Mouse (Mus musculus): ENCODE results near the gene Mcee. TPM values are rescaled to one million over a fixed set of nuclear protein-coding genes. Genes with fewer than 3 reads are reported as not detected.

Mcee gene
- polyA plus RNA-seq, 1 experiment from 2014 or later: 114 TPM

- peak overlapping the region; percentile 37; the same call in 1 of the 2 replicates for H3K27ac ChIP-seq (ENCODE audit: low read length)
- WGBS: 70% methylated on average over 3 of the region's 3 CpGs
- H3K4me3 ChIP-seq (ENCODE audit: low read length): no peak overlapping the region
- H3K4me2 ChIP-seq (ENCODE audit: low read depth, low read length): no peak overlapping the region
- peaks cover 11% of the 10 kb centered on the region; the same call in 1 of the 2 replicates for H3K36me3 ChIP-seq (ENCODE audit: control insufficient read depth, insufficient read depth, low read length)
- peak; percentile 84 for ATAC-seq
- no peaks in the 10 kb centered on the region for H3K9me3 ChIP-seq (ENCODE audit: control insufficient read depth, low read length)
- no peak overlapping the region for H3K9ac ChIP-seq (ENCODE audit: low read depth, low read length)
- H3K4me1 ChIP-seq (ENCODE audit: control insufficient read depth, insufficient read depth, low read length): 0 out of 2 replicates have a peak, but pooled peaks cover 8% of the 10 kb centered on the region
- no peaks in the 10 kb centered on the region for H3K27me3 ChIP-seq (replicated peaks; ENCODE audit: control insufficient read depth, insufficient read depth, low read length)
Observed at GRCm38 (mm10) chr7:64360586-64360945, 31.8 kb upstream of the Mcee start.

GRCm38 (mm10) chr7:64365863-64366262 is 26.5 kb upstream of the Mcee start:
- Histone ChIP-seq H3K27me3 (replicated peaks; ENCODE audit: control insufficient read depth, insufficient read depth, low read length) (no peaks in the 10 kb centered on the region), H3K9me3 (ENCODE audit: control insufficient read depth, low read length) (no peaks in the 10 kb centered on the region), H3K9ac (ENCODE audit: low read depth, low read length) (no peak overlapping the region), H3K27ac (ENCODE audit: low read length) (no peak overlapping the region), H3K36me3 (ENCODE audit: control insufficient read depth, insufficient read depth, low read length) (peaks cover 6% of the 10 kb centered on the region), H3K4me1 (ENCODE audit: control insufficient read depth, insufficient read depth, low read length) (0 out of 2 replicates have a peak, but pooled peaks cover under 1% of the 10 kb centered on the region), H3K4me3 (ENCODE audit: low read length) (no peak overlapping the region), H3K4me2 (ENCODE audit: low read depth, low read length) (no peak overlapping the region)
- WGBS: 88% methylated on average over 5 of the region's 5 CpGs
- no peak for ATAC-seq

GRCm38 (mm10) chr7:64369841-64370240 is 22.6 kb upstream of the Mcee start:
- no peak overlapping the region for H3K4me2 ChIP-seq (ENCODE audit: low read depth, low read length)
- H3K4me3 ChIP-seq (ENCODE audit: low read length): no peak overlapping the region
- no peak overlapping the region for H3K27ac ChIP-seq (ENCODE audit: low read length)
- WGBS: 86% methylated on average over 6 of the region's 6 CpGs
- no peaks in the 10 kb centered on the region for H3K27me3 ChIP-seq (replicated peaks; ENCODE audit: control insufficient read depth, insufficient read depth, low read length)
- H3K36me3 ChIP-seq (ENCODE audit: control insufficient read depth, insufficient read depth, low read length): no peaks in the 10 kb centered on the region; the same call in none of the 2 replicates
- H3K9ac ChIP-seq (ENCODE audit: low read depth, low read length): no peak overlapping the region
- ATAC-seq: no peak
- peaks cover 6% of the 10 kb centered on the region for H3K4me1 ChIP-seq (ENCODE audit: control insufficient read depth, insufficient read depth, low read length)
- H3K9me3 ChIP-seq (ENCODE audit: control insufficient read depth, low read length): no peaks in the 10 kb centered on the region

- no peak for ATAC-seq
- Histone ChIP-seq H3K4me2 (ENCODE audit: low read depth, low read length) (no peak overlapping the region), H3K4me3 (ENCODE audit: low read length) (no peak overlapping the region), H3K36me3 (ENCODE audit: control insufficient read depth, insufficient read depth, low read length) (peaks cover 8% of the 10 kb centered on the region), H3K27me3 (replicated peaks; ENCODE audit: control insufficient read depth, insufficient read depth, low read length) (no peaks in the 10 kb centered on the region), H3K9ac (ENCODE audit: low read depth, low read length) (no peak overlapping the region), H3K9me3 (ENCODE audit: control insufficient read depth, low read length) (no peaks in the 10 kb centered on the region), H3K4me1 (ENCODE audit: control insufficient read depth, insufficient read depth, low read length) (peaks cover 6% of the 10 kb centered on the region), H3K27ac (ENCODE audit: low read length) (no peak overlapping the region)
- 88% methylated on average over 23 of the region's 23 CpGs for WGBS
Observed at GRCm38 (mm10) chr7:64371940-64372878, 20.2 kb upstream of the Mcee start.

- H3K9ac ChIP-seq (ENCODE audit: low read depth, low read length): peak overlapping the region; percentile 91
- peak overlapping the region; percentile 98 for H3K27ac ChIP-seq (ENCODE audit: low read length)
- no peaks in the 10 kb centered on the region for H3K27me3 ChIP-seq (replicated peaks; ENCODE audit: control insufficient read depth, insufficient read depth, low read length)
- H3K4me1 ChIP-seq (ENCODE audit: control insufficient read depth, insufficient read depth, low read length): peaks cover 6% of the 10 kb centered on the region
- H3K4me2 ChIP-seq (ENCODE audit: low read depth, low read length): peak overlapping the region; percentile 75
- no peaks in the 10 kb centered on the region for H3K9me3 ChIP-seq (ENCODE audit: control insufficient read depth, low read length)
- ATAC-seq: peak; percentile 39
- peaks cover 13% of the 10 kb centered on the region for H3K36me3 ChIP-seq (ENCODE audit: control insufficient read depth, insufficient read depth, low read length)
- H3K4me3 ChIP-seq (ENCODE audit: low read length): peak overlapping the region; percentile 78
- 8% methylated on average over 18 of the region's 18 CpGs for WGBS
Observed at GRCm38 (mm10) chr7:64373147-64373829, 19.1 kb upstream of the Mcee start.

- Histone ChIP-seq H3K4me2 (ENCODE audit: low read depth, low read length) (peak within 1 kb of the TSS; percentile 75), H3K4me3 (ENCODE audit: low read length) (peak within 1 kb of the TSS; percentile 78), H3K36me3 (ENCODE audit: control insufficient read depth, insufficient read depth, low read length) (peaks cover 16% of the 10 kb centered on the region; the same call in 1 of the 2 replicates), H3K27me3 (replicated peaks; ENCODE audit: control insufficient read depth, insufficient read depth, low read length) (no peaks in the 10 kb centered on the region), H3K9me3 (ENCODE audit: control insufficient read depth, low read length) (no peaks in the 10 kb centered on the region), H3K27ac (ENCODE audit: low read length) (peak within 1 kb of the TSS; percentile 98), H3K9ac (ENCODE audit: low read depth, low read length) (peak within 1 kb of the TSS; percentile 91), H3K4me1 (ENCODE audit: control insufficient read depth, insufficient read depth, low read length) (peaks cover 6% of the 10 kb centered on the region)
- peak; percentile 97 for ATAC-seq
- 3% methylated on average over 27 of the region's 27 CpGs for WGBS
Observed at GRCm38 (mm10) chr7:64373830-64374562, 18.4 kb upstream of the Mcee start, which contains the start of gene Fan1. TSS of gene Fan1 (minus strand) at chr7:64374095.

GRCm38 (mm10) chr7:64391479-64391878 is 928 bp upstream of the Mcee start:
- no peak for ATAC-seq
- peak overlapping the region; percentile 88 for H3K4me3 ChIP-seq (ENCODE audit: low read length)
- H3K9me3 ChIP-seq (ENCODE audit: control insufficient read depth, low read length): no peaks in the 10 kb centered on the region
- H3K27me3 ChIP-seq (replicated peaks; ENCODE audit: control insufficient read depth, insufficient read depth, low read length): no peaks in the 10 kb centered on the region
- H3K9ac ChIP-seq (ENCODE audit: low read depth, low read length): peak overlapping the region; percentile 80
- no peaks in the 10 kb centered on the region for H3K36me3 ChIP-seq (ENCODE audit: control insufficient read depth, insufficient read depth, low read length)
- H3K4me2 ChIP-seq (ENCODE audit: low read depth, low read length): peak overlapping the region; percentile 85
- H3K4me1 ChIP-seq (ENCODE audit: control insufficient read depth, insufficient read depth, low read length): peaks cover 6% of the 10 kb centered on the region
- H3K27ac ChIP-seq (ENCODE audit: low read length): no peak overlapping the region
- 2% methylated on average over 8 of the region's 8 CpGs for WGBS

- H3K9ac ChIP-seq (ENCODE audit: low read depth, low read length): peak overlapping the region; percentile 89
- H3K9me3 ChIP-seq (ENCODE audit: control insufficient read depth, low read length): no peaks in the 10 kb centered on the region
- no peaks in the 10 kb centered on the region for H3K27me3 ChIP-seq (replicated peaks; ENCODE audit: control insufficient read depth, insufficient read depth, low read length)
- WGBS: 0% methylated on average over 15 of the region's 15 CpGs
- peak overlapping the region; percentile 61 for H3K4me2 ChIP-seq (ENCODE audit: low read depth, low read length)
- H3K4me1 ChIP-seq (ENCODE audit: control insufficient read depth, insufficient read depth, low read length): peaks cover 6% of the 10 kb centered on the region
- peak overlapping the region; percentile 88 for H3K4me3 ChIP-seq (ENCODE audit: low read length)
- H3K27ac ChIP-seq (ENCODE audit: low read length): peak overlapping the region; percentile 92
- peak; percentile 73 for ATAC-seq
- no peaks in the 10 kb centered on the region for H3K36me3 ChIP-seq (ENCODE audit: control insufficient read depth, insufficient read depth, low read length)
Observed at GRCm38 (mm10) chr7:64392819-64393151, 378 bp downstream of the Mcee start.

GRCm38 (mm10) chr7:64400725-64401124 is 8.3 kb downstream of the Mcee start:
- no peak overlapping the region for H3K27ac ChIP-seq (ENCODE audit: low read length)
- 0 out of 2 replicates have a peak, but pooled peaks cover 7% of the 10 kb centered on the region for H3K36me3 ChIP-seq (ENCODE audit: control insufficient read depth, insufficient read depth, low read length)
- H3K27me3 ChIP-seq (replicated peaks; ENCODE audit: control insufficient read depth, insufficient read depth, low read length): no peaks in the 10 kb centered on the region
- H3K4me1 ChIP-seq (ENCODE audit: control insufficient read depth, insufficient read depth, low read length): no peaks in the 10 kb centered on the region
- no peak overlapping the region for H3K4me2 ChIP-seq (ENCODE audit: low read depth, low read length)
- ATAC-seq: no peak
- H3K9me3 ChIP-seq (ENCODE audit: control insufficient read depth, low read length): no peaks in the 10 kb centered on the region
- H3K9ac ChIP-seq (ENCODE audit: low read depth, low read length): no peak overlapping the region
- no peak overlapping the region for H3K4me3 ChIP-seq (ENCODE audit: low read length)
- 81% methylated on average over 1 of the region's 1 CpGs for WGBS
